Mouse (Mus musculus) erythroblast, embryonic 14.5 days (primary cell): ENCODE data around the gene Igtp.

Experiments used
- GATA1 ChIP-seq: IDR thresholded peaks from 2 replicates; pipeline ENCODE4 v1.6.1; 2012; ENCODE audit warnings: low read length, inconsistent platforms, mixed read lengths
- TAL1 ChIP-seq: IDR thresholded peaks from 3 replicates; pipeline ENCODE4 v1.6.1; 2012; ENCODE audit warnings: low read length, inconsistent platforms, mixed read lengths

GRCm38 (mm10) chr11:58169666-58170065 lies 29.7 kb upstream of the Igtp start:
- TF ChIP-seq GATA1 (no peak), TAL1 (no peak)
